Mouse (Mus musculus): ENCODE measurements at regions not wholly inside any gene's neighbourhood (a gene's known extent, or its start where the extent isn't known, plus 50 kb on each side); places are given as distances from the start of the nearest gene placed in this dataset.

GRCm38 (mm10) chr17:45807452-45807851 is 73.8 kb upstream of the 1600014C23Rik start:
- DNase-seq: no peak
- intact Hi-C loops (cut with DNase I): loop anchor here (5.0 kb wide), 2 partner anchors 55 to 70 kb away; no protein-coding TSS in a partner anchor

DNA sequence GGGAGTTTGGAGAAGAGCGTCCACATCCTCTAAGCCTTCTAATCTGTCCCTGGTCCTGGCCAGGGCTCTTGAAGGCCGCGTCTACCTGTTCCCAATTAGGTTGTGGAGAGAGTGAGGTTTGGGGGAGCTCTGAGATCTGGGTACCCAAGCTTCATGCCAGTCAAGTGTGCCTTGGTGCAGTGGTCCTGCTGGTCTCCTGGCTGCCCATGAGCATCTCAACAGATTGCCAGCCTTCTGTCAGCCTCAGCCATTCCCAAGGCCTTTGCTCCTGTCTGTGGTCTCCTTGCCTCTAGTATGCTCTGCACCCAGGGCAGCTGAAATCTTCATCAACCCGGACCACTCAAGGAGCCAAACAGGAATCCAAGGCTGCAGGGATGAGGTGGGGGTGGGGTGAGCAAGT is 73.2 kb upstream of the 1600014C23Rik start:
- DNase-seq: no peak
- intact Hi-C loops (cut with DNase I): loop anchor here (5.0 kb wide), 2 partner anchors 55 to 70 kb away; no protein-coding TSS in a partner anchor

GRCm38 (mm10) chr17:45806430-45806829 is 72.8 kb upstream of the 1600014C23Rik start:
- DNase-seq: no peak
- intact Hi-C loops (cut with DNase I): loop anchor here (5.0 kb wide), 2 partner anchors 54 to 69 kb away; no protein-coding TSS in a partner anchor

- intact Hi-C loops (cut with DNase I): loop anchor here (5.0 kb wide), 2 partner anchors 53 to 68 kb away; no protein-coding TSS in a partner anchor
- DNase-seq: no peak
These were observed 71.9 kb upstream of the 1600014C23Rik start for GRCm38 (mm10) chr17:45805471-45806082.

GRCm38 (mm10) chr17:45803331-45803730 is 69.7 kb upstream of the 1600014C23Rik start:
- intact Hi-C loops (cut with DNase I): no loop called here
- DNase-seq: no peak

- no peak for DNase-seq
- intact Hi-C loops (cut with DNase I): no loop called here
These were observed 68.8 kb upstream of the 1600014C23Rik start for GRCm38 (mm10) chr17:45802439-45802838.

DNA sequence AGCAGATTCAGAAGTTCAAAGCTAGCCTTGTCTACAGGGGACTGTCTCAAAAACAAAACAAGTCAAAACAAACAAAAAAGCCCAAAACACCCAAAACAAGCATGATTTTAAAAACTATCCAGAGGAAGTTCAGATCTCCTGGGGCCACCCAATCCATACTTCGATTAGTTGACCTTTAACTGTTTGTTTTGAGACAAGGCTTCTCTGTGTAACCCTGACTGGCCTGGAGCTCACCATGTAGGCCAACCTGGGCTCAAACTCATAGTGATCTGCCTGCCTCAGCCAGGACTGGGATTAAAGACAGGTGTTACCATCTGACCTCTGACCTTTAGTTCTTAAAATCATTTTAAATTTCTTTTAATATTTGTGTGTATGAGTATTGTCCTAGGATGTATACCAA is 66.1 kb upstream of the 1600014C23Rik start:
- intact Hi-C loops (cut with DNase I): no loop called here

GRCm38 (mm10) chr17:45798996-45799395 is 65.4 kb upstream of the 1600014C23Rik start:
- no peak for DNase-seq
- intact Hi-C loops (cut with DNase I): no loop called here

More for the DNA sequence above, 66.1 kb upstream of the 1600014C23Rik start:
- no peak for DNase-seq

- no peak for DNase-seq
- intact Hi-C loops (cut with DNase I): no loop called here
These were observed 64.8 kb upstream of the 1600014C23Rik start for GRCm38 (mm10) chr17:45798456-45798855.

GRCm38 (mm10) chr17:45797121-45797520 is 63.5 kb upstream of the 1600014C23Rik start:
- DNase-seq: no peak
- intact Hi-C loops (cut with DNase I): no loop called here

- intact Hi-C loops (cut with DNase I): no loop called here
- DNase-seq: no peak
These were observed 61.3 kb upstream of the 1600014C23Rik start for GRCm38 (mm10) chr17:45794926-45795325.

DNA sequence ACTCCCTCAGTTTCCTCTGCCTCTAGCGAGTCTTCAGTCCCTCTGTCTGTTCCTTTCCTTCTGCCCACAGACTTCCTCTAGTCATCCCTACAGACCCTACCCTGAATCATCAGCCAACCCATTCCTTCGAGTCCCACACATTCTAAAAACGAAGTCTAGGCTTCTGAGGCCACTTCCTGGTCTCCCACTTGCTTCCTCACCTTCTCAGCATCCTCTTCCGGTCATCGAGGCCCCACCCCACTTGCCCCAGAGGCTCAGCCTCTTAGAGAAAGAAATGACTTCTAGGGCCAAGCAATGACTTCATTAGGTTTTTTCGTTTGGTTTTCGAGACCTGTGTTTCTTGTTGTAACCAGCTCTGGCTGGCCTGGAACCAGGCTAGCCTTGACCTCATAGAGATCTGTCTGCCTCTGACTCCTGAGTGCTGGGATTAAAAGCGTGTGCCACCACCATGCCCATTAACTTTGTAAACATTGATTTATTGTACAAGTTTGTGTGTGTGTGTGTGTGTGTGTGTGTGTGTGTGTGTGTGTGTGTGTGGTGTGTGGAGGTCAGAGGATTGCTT is 57.4 kb upstream of the 1600014C23Rik start:
- DNase-seq: no peak
- intact Hi-C loops (cut with DNase I): no loop called here

DNA sequence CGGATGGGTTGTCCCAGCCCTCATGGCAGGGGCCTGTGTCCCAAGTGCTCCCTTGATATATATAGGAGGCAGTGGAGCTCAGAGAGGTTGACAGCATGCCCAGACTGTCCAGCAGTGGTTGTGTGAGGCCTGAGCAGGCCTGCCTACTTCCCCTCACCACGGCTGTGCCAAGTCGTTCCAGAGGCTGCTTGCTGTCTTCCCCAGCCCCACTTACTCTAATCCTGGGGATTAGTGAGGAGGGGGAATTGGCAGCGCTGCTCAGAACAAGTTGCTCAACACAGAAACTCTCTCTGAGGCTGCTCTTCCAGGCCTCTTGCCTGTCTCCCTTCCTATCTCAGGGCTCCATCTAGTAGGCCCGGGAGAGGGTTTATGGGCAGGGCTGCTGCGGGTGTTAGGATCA is 56.1 kb upstream of the 1600014C23Rik start:
- intact Hi-C loops (cut with DNase I): no loop called here
- no peak for DNase-seq

GRCm38 (mm10) chr17:45784905-45785304 is 51.3 kb upstream of the 1600014C23Rik start:
- intact Hi-C loops (cut with DNase I): no loop called here
- no peak for DNase-seq

- intact Hi-C loops (cut with DNase I): no loop called here
These were observed 50.9 kb upstream of the 1600014C23Rik start for GRCm38 (mm10) chr17:45784496-45784895.

More at GRCm38 (mm10) chr17:45784496-45784895, 50.9 kb upstream of the 1600014C23Rik start:
- no peak for DNase-seq
